Mouse (Mus musculus) thymus, adult 2 months (tissue): Measurements from ENCODE around the gene H6pd.

Source experiments
- CTCF ChIP-seq: fragments of 200-500 bp; IDR thresholded peaks from 2 replicates; pipeline ENCODE4 v1.5.1; 2012; ENCODE audit warnings: mild to moderate bottlenecking, control low read depth, low read length, moderate library complexity, borderline replicate concordance; ENCODE audit not compliant: control insufficient read depth, poor library complexity, insufficient read depth; ENCODE audit errors: extremely low read depth
- POLR2A ChIP-seq: fragments of 200-500 bp; IDR thresholded peaks from 2 replicates; pipeline ENCODE4 v1.6.1; 2012; ENCODE audit warnings: mild to moderate bottlenecking, low read length, control low read depth, moderate library complexity; ENCODE audit not compliant: control insufficient read depth, poor library complexity, insufficient read depth; ENCODE audit errors: extremely low read depth

GRCm38 (mm10) chr4:150048038-150048437, 39.2 kb upstream of the H6pd start:
- no peak for TF ChIP-seq CTCF
- TF ChIP-seq POLR2A: no peak
